Mouse (Mus musculus) embryonic facial prominence, embryonic 11.5 days (tissue): ENCODE data around the gene Atg7. TPM values are rescaled to one million over a fixed set of nuclear protein-coding genes. Genes with fewer than 3 reads are reported as not detected.

Source experiments
- ATAC-seq: fragments of 200-750 bp; cut with Nextera tagmentation; replicated peaks from 2 replicates; pipeline ENCODE4 v1.8.0; 2017; ENCODE audit warnings: low read depth; ENCODE audit not compliant: insufficient number of reproducible peaks, low FRiP score, low TSS enrichment
- DNase-seq: peaks from one replicate; pipeline ENCODE4 v3.0.0-alpha.2; 2015; ENCODE audit warnings: low spot score
- H3K27ac ChIP-seq: fragments of 300-500 bp; sonication (generic); replicated peaks from 2 replicates; pipeline ENCODE4 v1.5.1; 2014; ENCODE audit warnings: mild to moderate bottlenecking, low read depth, low read length, control low read depth
- H3K27me3 ChIP-seq: fragments of 300-500 bp; sonication (generic); 2 replicates; pipeline ENCODE4 v1.6.1; 2014; ENCODE audit warnings: mild to moderate bottlenecking, low read length, moderate library complexity, mixed read lengths; ENCODE audit not compliant: control insufficient read depth, insufficient read depth
- H3K36me3 ChIP-seq: fragments of 300-500 bp; sonication (generic); replicated peaks from 2 replicates; pipeline ENCODE4 v1.6.1; 2014; ENCODE audit warnings: low read depth, mild to moderate bottlenecking, low read length, moderate library complexity, mixed read lengths; ENCODE audit not compliant: control insufficient read depth, insufficient read depth
- H3K4me1 ChIP-seq: fragments of 300-500 bp; sonication (generic); 2 replicates; pipeline ENCODE4 v1.6.1; 2014; ENCODE audit warnings: low read length, mixed read lengths; ENCODE audit not compliant: control insufficient read depth, insufficient read depth
- H3K4me2 ChIP-seq: fragments of 300-500 bp; sonication (generic); 2 replicates; pipeline ENCODE4 v1.6.1; 2014; ENCODE audit warnings: low read depth, mild to moderate bottlenecking, control low read depth, low read length, moderate library complexity
- H3K4me3 ChIP-seq: fragments of 300-500 bp; sonication (generic); 2 replicates; pipeline ENCODE4 v1.5.1; 2014; ENCODE audit warnings: low read depth, low read length, control low read depth
- H3K9ac ChIP-seq: fragments of 300-500 bp; sonication (generic); replicated peaks from 2 replicates; pipeline ENCODE4 v1.6.1; 2014; ENCODE audit warnings: mild to moderate bottlenecking, control low read depth, low read length
- H3K9me3 ChIP-seq: fragments of 300-500 bp; sonication (generic); replicated peaks from 2 replicates; pipeline ENCODE4 v1.6.1; 2016; ENCODE audit warnings: mild to moderate bottlenecking, low read length, inconsistent platforms, mixed read lengths; ENCODE audit not compliant: control insufficient read depth
- WGBS: fragments of 180-500 bp; shearing (Covaris S2); extraction: QIAGEN DNeasy Blood & Tissue Kit; methylation state at CpG from one replicate; pipeline ENCODE4 v1.1.7; 2014; 5-methylcytosine and 5-hydroxymethylcytosine counted together
- polyA plus RNA-seq: library from polyadenylated mRNA; unstranded; fragments of >200 nt; fragmentation: Nextera tagmentation; extraction: Ambion mirVana; gene quantifications from 2 replicates; pipeline ENCODE4 v1.2.1, GENCODE M21; 2014

Gene Atg7
- polyA plus RNA-seq, 1 experiment from 2014 or later = 14.6 TPM

DNA sequence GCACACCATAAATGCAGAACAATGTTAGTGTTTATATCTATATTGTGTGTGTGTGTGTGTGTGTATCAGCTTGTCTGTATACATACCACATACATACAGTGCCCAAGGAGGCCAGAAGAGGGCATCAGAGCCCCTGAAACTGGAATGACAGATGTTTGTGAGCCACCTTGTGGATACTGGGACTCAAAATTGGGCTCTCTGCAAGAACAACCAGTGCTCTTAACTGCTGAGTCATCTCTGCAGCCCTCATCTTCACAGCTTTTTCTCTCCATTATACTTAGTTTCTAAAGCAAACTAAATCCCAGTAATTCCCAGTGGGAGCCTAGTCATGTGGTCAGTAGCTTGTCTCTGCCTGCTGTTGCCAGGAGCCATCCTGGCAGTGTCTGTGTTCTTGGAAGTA, 31.9 kb downstream of the Atg7 start:
- Histone ChIP-seq H3K27ac (no peak overlapping the region), H3K36me3 (no peaks in the 10 kb centered on the region), H3K27me3 (no peaks in the 10 kb centered on the region), H3K4me1 (no peaks in the 10 kb centered on the region), H3K4me3 (no peak overlapping the region), H3K4me2 (no peak overlapping the region), H3K9me3 (no peaks in the 10 kb centered on the region), H3K9ac (no peak overlapping the region)
- ATAC-seq (no peak), DNase-seq (no peak)

- H3K4me3 ChIP-seq = no peak overlapping the region
- WGBS = 55% methylated on average over 5 of the region's 5 CpGs
- no peaks in the 10 kb centered on the region for H3K36me3 ChIP-seq
- H3K4me1 ChIP-seq = no peaks in the 10 kb centered on the region
- ATAC-seq (no peak), DNase-seq (no peak)
- no peak overlapping the region for H3K9ac ChIP-seq
- no peak overlapping the region for H3K27ac ChIP-seq
- no peak overlapping the region for H3K4me2 ChIP-seq
- no peaks in the 10 kb centered on the region for H3K27me3 ChIP-seq
- H3K9me3 ChIP-seq = no peaks in the 10 kb centered on the region
These were observed 33.2 kb downstream of the Atg7 start for GRCm38 (mm10) chr6:114676091-114676490.

GRCm38 (mm10) chr6:114682092-114682711, 39.3 kb downstream of the Atg7 start:
- DNase-seq = peak; percentile 14
- 37% methylated on average over 9 of the region's 9 CpGs for WGBS
- Histone ChIP-seq H3K36me3 (no peaks in the 10 kb centered on the region), H3K9ac (no peak overlapping the region), H3K9me3 (no peaks in the 10 kb centered on the region), H3K27me3 (no peaks in the 10 kb centered on the region), H3K27ac (no peak overlapping the region), H3K4me2 (no peak overlapping the region), H3K4me1 (no peaks in the 10 kb centered on the region), H3K4me3 (no peak overlapping the region)
- ATAC-seq = no peak

GRCm38 (mm10) chr6:114683741-114684140, 40.8 kb downstream of the Atg7 start:
- WGBS = 70% methylated on average over 1 of the region's 1 CpGs
- Histone ChIP-seq H3K27ac (no peak overlapping the region), H3K36me3 (no peaks in the 10 kb centered on the region), H3K4me3 (no peak overlapping the region), H3K9me3 (no peaks in the 10 kb centered on the region), H3K4me1 (no peaks in the 10 kb centered on the region), H3K27me3 (no peaks in the 10 kb centered on the region), H3K4me2 (no peak overlapping the region), H3K9ac (no peak overlapping the region)
- ATAC-seq (no peak), DNase-seq (no peak)

- H3K4me1 ChIP-seq = no peaks in the 10 kb centered on the region
- no peak overlapping the region for H3K9ac ChIP-seq
- no peaks in the 10 kb centered on the region for H3K9me3 ChIP-seq
- DNase-seq (no peak), ATAC-seq (no peak)
- no peak overlapping the region for H3K4me3 ChIP-seq
- no peaks in the 10 kb centered on the region for H3K36me3 ChIP-seq
- 48% methylated on average over 3 of the region's 3 CpGs for WGBS
- H3K27ac ChIP-seq = no peak overlapping the region
- no peak overlapping the region for H3K4me2 ChIP-seq
- H3K27me3 ChIP-seq = no peaks in the 10 kb centered on the region
These were observed 41.5 kb downstream of the Atg7 start for GRCm38 (mm10) chr6:114684407-114684806.

DNA sequence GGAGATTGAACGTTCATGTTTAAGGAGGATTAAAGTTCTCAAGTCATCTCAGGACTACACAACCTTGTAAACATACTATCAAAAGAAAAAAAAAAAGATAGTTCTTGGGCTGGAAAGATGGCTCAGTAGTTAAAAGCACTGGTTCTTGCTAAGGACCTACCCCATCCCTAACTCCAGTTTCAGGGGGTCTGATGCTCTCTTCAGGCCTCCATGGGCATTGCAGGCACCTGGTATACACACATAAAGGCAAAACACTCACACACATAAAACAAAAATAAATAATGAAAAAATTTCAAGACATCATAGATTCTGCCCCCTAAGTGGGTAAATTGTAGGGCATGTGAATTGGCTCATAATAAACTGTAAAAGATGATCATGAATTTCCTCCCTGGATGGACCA, 42.5 kb downstream of the Atg7 start:
- Histone ChIP-seq H3K27ac (no peak overlapping the region), H3K27me3 (no peaks in the 10 kb centered on the region), H3K4me2 (no peak overlapping the region), H3K4me1 (no peaks in the 10 kb centered on the region), H3K9me3 (no peaks in the 10 kb centered on the region), H3K36me3 (no peaks in the 10 kb centered on the region), H3K4me3 (no peak overlapping the region), H3K9ac (no peak overlapping the region)
- no peak for ATAC-seq
- WGBS = 82% methylated on average over 1 of the region's 1 CpGs
- DNase-seq = peak; percentile 11

- Histone ChIP-seq H3K9ac (no peak overlapping the region), H3K4me1 (no peaks in the 10 kb centered on the region), H3K4me3 (no peak overlapping the region), H3K9me3 (no peaks in the 10 kb centered on the region), H3K27ac (no peak overlapping the region), H3K36me3 (no peaks in the 10 kb centered on the region), H3K27me3 (no peaks in the 10 kb centered on the region), H3K4me2 (no peak overlapping the region)
- DNase-seq (no peak), ATAC-seq (no peak)
- 96% methylated on average over 1 of the region's 1 CpGs for WGBS
These were observed 44.1 kb downstream of the Atg7 start for GRCm38 (mm10) chr6:114687035-114687434.

GRCm38 (mm10) chr6:114690661-114691060, 47.8 kb downstream of the Atg7 start:
- H3K36me3 ChIP-seq = no peaks in the 10 kb centered on the region
- no peak overlapping the region for H3K4me3 ChIP-seq
- H3K4me1 ChIP-seq = no peaks in the 10 kb centered on the region
- H3K4me2 ChIP-seq = no peak overlapping the region
- H3K27ac ChIP-seq = no peak overlapping the region
- 41% methylated on average over 2 of the region's 2 CpGs for WGBS
- H3K9me3 ChIP-seq = no peaks in the 10 kb centered on the region
- no peak for DNase-seq
- H3K9ac ChIP-seq = no peak overlapping the region
- ATAC-seq = no peak
- no peaks in the 10 kb centered on the region for H3K27me3 ChIP-seq
